Mouse (Mus musculus): Measurements from ENCODE around the gene Tmem199.

DNA sequence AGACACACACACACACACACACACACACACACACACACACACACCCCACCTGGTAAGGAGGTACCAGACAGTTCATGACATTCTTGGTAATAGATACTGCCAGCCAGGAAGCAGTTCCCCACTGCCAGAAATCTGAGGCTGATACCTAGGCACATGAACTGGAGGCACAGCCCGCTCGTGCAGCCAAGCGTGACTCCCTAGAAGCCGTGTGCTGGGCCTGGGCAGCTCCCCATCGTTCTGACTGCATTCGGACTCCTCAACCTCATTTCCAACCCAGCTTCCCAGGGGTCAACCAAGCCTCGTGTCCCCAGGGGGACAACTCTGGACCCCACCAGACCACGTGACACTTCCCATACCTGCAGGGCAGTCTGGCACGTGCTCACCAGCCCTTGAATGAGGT is 16.7 kb upstream of the Tmem199 start:
- TF ChIP-seq CTCF (IDR thresholded peaks at IDR 0.05; ENCODE audit: low read depth) (no peak), EP300 (IDR thresholded peaks at IDR 0.05; ENCODE audit: low read depth) (no peak)
